Mouse (Mus musculus): ENCODE results near the gene 1700025F22Rik. TPM values are rescaled to one million over a fixed set of nuclear protein-coding genes. Genes with fewer than 3 reads are reported as not detected.
"Not testable (repeated sequence)": the region's sequence is repeated elsewhere in the genome, so short reads cannot be mapped to it uniquely, and the experiment has no call there.

The 1700025F22Rik gene
- polyA plus RNA-seq, 1 experiment from 2014 or later, result not detected

DNA sequence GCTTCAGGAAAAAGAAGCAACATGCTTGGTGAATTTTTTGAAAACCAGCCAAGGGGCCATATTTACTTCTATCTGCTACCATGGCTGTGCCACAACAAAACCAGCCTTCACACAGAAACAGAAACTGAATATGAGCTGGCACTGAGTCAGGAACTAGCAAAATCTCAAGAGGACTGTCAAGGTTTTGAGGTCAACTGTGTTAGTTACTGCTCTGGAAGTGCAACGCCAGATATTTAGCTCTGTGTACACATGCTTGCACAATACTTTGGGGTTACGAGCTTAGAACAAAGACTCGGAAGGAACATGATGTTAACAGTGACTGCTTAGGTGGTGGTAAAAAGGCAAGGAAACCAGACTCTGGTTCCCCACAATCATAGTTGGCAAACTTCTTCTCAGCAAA, 57.4 kb downstream of the 1700025F22Rik start:
- Histone ChIP-seq H3K27me3 (replicated peaks) (no peaks in the 10 kb centered on the region), H3K36me3 (no peaks in the 10 kb centered on the region), H3K4me3 (replicated peaks) (no peak overlapping the region), H3K9ac (replicated peaks) (no peak overlapping the region), H3K4me1 (no peaks in the 10 kb centered on the region), H3K9me3 (replicated peaks) (no peaks in the 10 kb centered on the region), H3K4me2 (no peak overlapping the region), H3K27ac (replicated peaks) (no peak overlapping the region)
- 77% methylated on average over 3 of the region's 3 CpGs for WGBS
- ATAC-seq (ENCODE audit: low FRiP score), result no peak

DNA sequence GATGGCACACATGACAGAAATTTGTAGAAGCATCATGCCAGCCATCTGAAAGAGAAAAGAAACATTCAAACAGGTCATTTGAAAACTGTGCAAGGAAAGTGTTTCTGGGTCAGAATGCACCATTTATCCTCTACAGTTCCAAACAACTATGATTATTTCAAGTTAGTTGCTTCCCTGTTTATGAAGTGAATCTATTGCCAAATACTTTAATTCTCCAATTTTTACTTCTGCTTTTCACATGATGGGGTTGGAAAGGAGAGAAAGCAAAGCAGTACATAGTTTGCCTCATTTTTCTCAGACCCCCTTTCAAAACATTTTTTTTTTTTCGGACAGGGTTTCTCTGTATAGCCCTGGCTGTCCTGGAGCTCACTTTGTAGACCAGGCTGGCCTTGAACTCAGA, 63.2 kb downstream of the 1700025F22Rik start:
- Histone ChIP-seq H3K4me2 (no peak overlapping the region), H3K4me3 (replicated peaks) (no peak overlapping the region), H3K27me3 (replicated peaks) (no peaks in the 10 kb centered on the region), H3K27ac (replicated peaks) (no peak overlapping the region), H3K36me3 (no peaks in the 10 kb centered on the region), H3K4me1 (no peaks in the 10 kb centered on the region), H3K9ac (replicated peaks) (no peak overlapping the region), H3K9me3 (replicated peaks) (no peaks in the 10 kb centered on the region)
- WGBS, result 81% methylated on average over 1 of the region's 1 CpGs
- no peak for ATAC-seq (ENCODE audit: low FRiP score)

DNA sequence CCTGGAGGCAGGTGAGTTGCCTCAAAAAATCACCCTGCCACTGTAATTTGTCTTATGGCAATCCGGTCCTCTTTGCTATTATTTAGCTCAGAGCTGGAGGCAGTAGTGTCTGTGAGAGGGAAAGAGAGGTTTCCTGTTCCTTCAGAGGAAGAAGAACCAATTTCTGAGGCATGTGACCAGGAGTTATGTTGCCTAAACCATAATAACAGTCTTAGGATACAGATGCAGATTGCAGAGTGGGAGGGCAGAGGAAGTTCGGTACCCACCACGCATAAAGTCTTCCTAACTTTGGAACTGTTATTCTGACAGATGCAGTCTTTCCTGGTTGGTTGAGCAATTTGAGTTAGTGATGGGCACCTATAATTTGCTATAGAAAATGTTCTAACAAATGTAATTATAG, 66.7 kb downstream of the 1700025F22Rik start:
- Histone ChIP-seq H3K9me3 (replicated peaks) (no peaks in the 10 kb centered on the region), H3K27me3 (replicated peaks) (peaks cover 7% of the 10 kb centered on the region), H3K4me2 (no peak overlapping the region), H3K36me3 (no peaks in the 10 kb centered on the region), H3K9ac (replicated peaks) (no peak overlapping the region), H3K4me3 (replicated peaks) (no peak overlapping the region), H3K27ac (replicated peaks) (no peak overlapping the region), H3K4me1 (no peaks in the 10 kb centered on the region)
- no peak for ATAC-seq (ENCODE audit: low FRiP score)
- 88% methylated on average over 3 of the region's 3 CpGs for WGBS

DNA sequence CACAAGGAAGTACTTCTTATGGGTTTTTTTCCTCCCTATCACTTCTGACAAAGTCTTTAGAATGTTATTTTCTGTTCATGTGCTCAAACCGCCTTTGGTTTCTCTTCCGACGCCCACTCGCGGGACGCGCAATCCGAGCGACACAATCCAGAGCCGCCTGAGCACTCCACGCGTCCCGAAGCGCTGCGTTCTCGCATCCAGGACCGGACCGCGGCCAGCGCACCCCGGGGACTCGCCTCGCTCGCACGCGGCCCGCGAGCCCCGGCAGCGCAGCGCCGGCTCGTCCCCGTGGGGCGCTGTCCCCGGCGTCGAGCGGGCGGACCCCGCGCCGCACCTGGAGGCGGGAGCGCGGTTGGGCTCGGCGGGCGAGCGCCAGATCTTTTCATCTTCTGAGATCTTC, 73.0 kb downstream of the 1700025F22Rik start:
- H3K4me3 ChIP-seq (replicated peaks), result peak overlapping the region; percentile 42
- not testable (repeated sequence) for H3K27ac ChIP-seq (replicated peaks); H3K27me3 ChIP-seq (replicated peaks); H3K9me3 ChIP-seq (replicated peaks); H3K4me1 ChIP-seq; H3K36me3 ChIP-seq; ATAC-seq (ENCODE audit: low FRiP score); H3K9ac ChIP-seq (replicated peaks)
- H3K4me2 ChIP-seq, result peak overlapping the region; percentile 73
- 4% methylated on average over 50 of the region's 50 CpGs for WGBS

Other genes with a start within 250 kb of the 1700025F22Rik start
- 0.18 and 0.44 TPM in 2 replicates for gene Zp1, start 244.7 kb downstream of the 1700025F22Rik start, polyA plus RNA-seq (2015; fragmentation: Nextera tagmentation; extraction: Ambion mirVana)
- gene Ptgdr2, start 228.2 kb downstream of the 1700025F22Rik start, polyA plus RNA-seq (2015; fragmentation: Nextera tagmentation; extraction: Ambion mirVana), result 0.19 TPM in 1 of 2 replicates, not detected in the other
- 12.7 and 16.9 TPM in 2 replicates for gene Ccdc86, start 216.1 kb downstream of the 1700025F22Rik start, polyA plus RNA-seq (2015; fragmentation: Nextera tagmentation; extraction: Ambion mirVana)
- 1.0 TPM in 1 of 2 replicates, not detected in the other for gene Ms4a10, start 190.7 kb downstream of the 1700025F22Rik start, polyA plus RNA-seq (2015; fragmentation: Nextera tagmentation; extraction: Ambion mirVana)
- gene Ms4a15, start 172.1 kb downstream of the 1700025F22Rik start, polyA plus RNA-seq (2015; fragmentation: Nextera tagmentation; extraction: Ambion mirVana), result not detected in 2 replicates
- gene Ms4a18, start 147.3 kb downstream of the 1700025F22Rik start, polyA plus RNA-seq (2015; fragmentation: Nextera tagmentation; extraction: Ambion mirVana), result 1.6 TPM in 1 of 2 replicates, not detected in the other
- gene Ms4a8a, start 84.2 kb downstream of the 1700025F22Rik start, polyA plus RNA-seq (2015; fragmentation: Nextera tagmentation; extraction: Ambion mirVana), result 2.3 TPM in 1 of 2 replicates, not detected in the other
- not detected in 2 replicates for gene 1700017D01Rik, start 34.4 kb downstream of the 1700025F22Rik start, polyA plus RNA-seq (2015; fragmentation: Nextera tagmentation; extraction: Ambion mirVana)
- not detected in 2 replicates for gene Ms4a13, start 31.4 kb upstream of the 1700025F22Rik start, polyA plus RNA-seq (2015; fragmentation: Nextera tagmentation; extraction: Ambion mirVana)
- not detected in 2 replicates for gene Ms4a12, start 67.1 kb upstream of the 1700025F22Rik start, polyA plus RNA-seq (2015; fragmentation: Nextera tagmentation; extraction: Ambion mirVana)
- gene Ms4a1, start 100.9 kb upstream of the 1700025F22Rik start, polyA plus RNA-seq (2015; fragmentation: Nextera tagmentation; extraction: Ambion mirVana), result 0.05 TPM in 1 of 2 replicates, not detected in the other
- not detected in 2 replicates for gene Ms4a5, start 118.6 kb upstream of the 1700025F22Rik start, polyA plus RNA-seq (2015; fragmentation: Nextera tagmentation; extraction: Ambion mirVana)
- gene Ms4a14, start 149.1 kb upstream of the 1700025F22Rik start, polyA plus RNA-seq (2015; fragmentation: Nextera tagmentation; extraction: Ambion mirVana), result 0.05 TPM in 1 of 2 replicates, not detected in the other
- gene Ms4a7, start 170.8 kb upstream of the 1700025F22Rik start, polyA plus RNA-seq (2015; fragmentation: Nextera tagmentation; extraction: Ambion mirVana), result 3.8 and 4.2 TPM in 2 replicates
- 3.3 and 4.2 TPM in 2 replicates for gene Ms4a4a, start 210.2 kb upstream of the 1700025F22Rik start, polyA plus RNA-seq (2015; fragmentation: Nextera tagmentation; extraction: Ambion mirVana)
- gene Ms4a4c, start 239.4 kb upstream of the 1700025F22Rik start, polyA plus RNA-seq (2015; fragmentation: Nextera tagmentation; extraction: Ambion mirVana), result 0.69 and 1.1 TPM in 2 replicates

Data from neural tube, embryonic 15.5 days (tissue).